In genomic region chr2:148409141-148409540, GRCm38 (mm10) we compare ENCODE assay signal across 8 mouse cellular contexts. TPM values are rescaled to one million over a fixed set of nuclear protein-coding genes. Genes with fewer than 3 reads are reported as not detected.
DNase-seq lines count a peak whose midpoint lies in the region; ATAC-seq lines count a peak whose summit lies in the region.

No protein-coding gene starts in this region.

- DNase-seq in Muller cell, postnatal 12 days (ENCODE audit: inconsistent ontology term) = peak; percentile 75
- DNase-seq in cerebellum, postnatal 36 days = peak; percentile 19 to 20
- DNase-seq in gastrocnemius, adult 8-10 months (ENCODE audit: low spot score in 2 of 2) = peak; percentile 78 to 81
- peak; percentile 79 to 92 for DNase-seq in left cerebral cortex, postnatal 14 days (ENCODE audit: low spot score in 2 of 2)
- peak; percentile 78 to 85 for DNase-seq in right cerebral cortex, adult 2 months (ENCODE audit: low spot score in 2 of 2)
- DNase-seq in urinary bladder, adult 2 months (ENCODE audit: low spot score) = peak; percentile 67

- peak; percentile 85 for ATAC-seq in hindbrain, embryonic 16.5 days

- H3K9ac ChIP-seq in hindbrain, embryonic 16.5 days (ENCODE audit: low read depth, low read length) = no peak overlapping the region

- no peaks in the 10 kb centered on the region for H3K9me3 ChIP-seq in hindbrain, embryonic 16.5 days (ENCODE audit: control insufficient read depth, low read length)
- H3K9me3 ChIP-seq in megakaryocyte, embryonic 14.5 days = 0 out of 2 replicates have a peak, but pooled peaks cover 5% of the 10 kb centered on the region

- no peak overlapping the region for H3K27ac ChIP-seq in hindbrain, embryonic 16.5 days (ENCODE audit: low read depth, low read length)

- no peaks in the 10 kb centered on the region for H3K36me3 ChIP-seq in hindbrain, embryonic 16.5 days (ENCODE audit: control insufficient read depth, insufficient read depth, low read length)
- H3K36me3 ChIP-seq in megakaryocyte, embryonic 14.5 days (replicated peaks; ENCODE audit: low read length) = no peaks in the 10 kb centered on the region

- intact Hi-C loops in left cerebral cortex, postnatal 14 days (cut with DNase I) = loop anchor here (5.0 to 10.0 kb wide), 4 partner anchors 126 to 287 kb away; no protein-coding TSS in a partner anchor

- peaks cover 31% of the 10 kb centered on the region for H3K27me3 ChIP-seq in hindbrain, embryonic 16.5 days (replicated peaks; ENCODE audit: control insufficient read depth, insufficient read depth, low read length)
- peaks cover 24% of the 10 kb centered on the region for H3K27me3 ChIP-seq in megakaryocyte, embryonic 14.5 days (replicated peaks)

- no peak overlapping the region for H3K4me2 ChIP-seq in hindbrain, embryonic 16.5 days (ENCODE audit: low read length)

- H3K4me1 ChIP-seq in hindbrain, embryonic 16.5 days (ENCODE audit: control insufficient read depth, insufficient read depth, low read depth, low read length) = peaks cover 21% of the 10 kb centered on the region
- peaks cover 56% of the 10 kb centered on the region for H3K4me1 ChIP-seq in megakaryocyte, embryonic 14.5 days

- 16% methylated on average over 9 of the region's 9 CpGs for WGBS in hindbrain, embryonic 16.5 days

- no peak overlapping the region for H3K4me3 ChIP-seq in hindbrain, embryonic 16.5 days (ENCODE audit: low read length)
- H3K4me3 ChIP-seq in megakaryocyte, embryonic 14.5 days (replicated peaks) = peak overlapping the region; percentile 92

RNA-seq across cellular contexts. Expression of gene Thbd, which starts 1.2 kb away (rescaled TPM):
- total RNA-seq in gastrocnemius, adult 8-10 months (2022) = 10 to 100 TPM in 3 of 4 experiments, 1 to 10 TPM in 1; 9.0 to 14.9 (median 10.6) TPM
- 11.6 and 15.8 TPM in 2 replicates for polyA plus RNA-seq in hindbrain, embryonic 16.5 days (2015; fragmentation: Nextera tagmentation; extraction: Ambion mirVana)
- total RNA-seq in left cerebral cortex, postnatal 14 days (2021) = 10 to 100 TPM; 10.6 to 12.6 TPM
- 1.2 TPM in 2 replicates for polyA plus RNA-seq in megakaryocyte, embryonic 14.5 days (2012; ENCODE audit: insufficient read depth, low replicate concordance)
- polyA plus RNA-seq in urinary bladder, adult 2 months (2012; rRNA removed) = 48.9 and 55.0 TPM in 2 replicates

RNA-seq across cellular contexts. Expression of gene Sstr4, which starts 14.0 kb away (rescaled TPM):
- under 1 TPM in 2 of 4 experiments, not detected in 2; 0.22 to 0.27 TPM for total RNA-seq in gastrocnemius, adult 8-10 months (2022)
- polyA plus RNA-seq in hindbrain, embryonic 16.5 days (2015; fragmentation: Nextera tagmentation; extraction: Ambion mirVana) = 3.3 and 4.2 TPM in 2 replicates
- 10 to 100 TPM; 45.3 to 47.2 TPM for total RNA-seq in left cerebral cortex, postnatal 14 days (2021)
- polyA plus RNA-seq in megakaryocyte, embryonic 14.5 days (2012; ENCODE audit: insufficient read depth, low replicate concordance) = not detected in 2 replicates
- polyA plus RNA-seq in urinary bladder, adult 2 months (2012; rRNA removed) = 0.16 and 0.30 TPM in 2 replicates

RNA-seq across cellular contexts. Expression of gene Cd93, which starts 34.2 kb away (rescaled TPM):
- 10 to 100 TPM in 1 of 4 experiments, 1 to 10 TPM in 3; 7.4 to 12.5 (median 8.8) TPM for total RNA-seq in gastrocnemius, adult 8-10 months (2022)
- polyA plus RNA-seq in hindbrain, embryonic 16.5 days (2015; fragmentation: Nextera tagmentation; extraction: Ambion mirVana) = 7.0 and 8.9 TPM in 2 replicates
- 10 to 100 TPM; 15.6 to 17.1 TPM for total RNA-seq in left cerebral cortex, postnatal 14 days (2021)
- polyA plus RNA-seq in megakaryocyte, embryonic 14.5 days (2012; ENCODE audit: insufficient read depth, low replicate concordance) = 1.2 TPM in 1 of 2 replicates, not detected in the other
- 11.9 and 15.2 TPM in 2 replicates for polyA plus RNA-seq in urinary bladder, adult 2 months (2012; rRNA removed)

Comparison
In these comparisons a context has a peak if more than half of its experiments do, and no peak if none do; other contexts are left out.
1. DNase-seq: peak in every context shown above with its lines; median percentile 86 in left cerebral cortex, postnatal 14 days; 82 in right cerebral cortex, adult 2 months; 80 in gastrocnemius, adult 8-10 months; 75 in Muller cell, postnatal 12 days; 67 in urinary bladder, adult 2 months; 20 in cerebellum, postnatal 36 days.